Mouse (Mus musculus) kidney, adult 18-20 months (tissue): Measurements from ENCODE around the gene Cacna2d2.
"Not testable (repeated sequence)": the region's sequence is repeated elsewhere in the genome, so short reads cannot be mapped to it uniquely, and the experiment has no call there.

ENCODE experiments used
- DNase-seq: peaks from one replicate; pipeline ENCODE4 v3.0.0; 2021

Cacna2d2 gene

GRCm38 (mm10) chr9:107542721-107543120 lies 143.3 kb downstream of the Cacna2d2 start:
- no peak for DNase-seq

GRCm38 (mm10) chr9:107543299-107543698 lies 143.9 kb downstream of the Cacna2d2 start:
- DNase-seq, result no peak

GRCm38 (mm10) chr9:107544196-107544700 lies 144.8 kb downstream of the Cacna2d2 start:
- DNase-seq, result no peak

GRCm38 (mm10) chr9:107544729-107545128 lies 145.3 kb downstream of the Cacna2d2 start:
- DNase-seq, result no peak

- no peak for DNase-seq
These were observed 145.8 kb downstream of the Cacna2d2 start for GRCm38 (mm10) chr9:107545199-107545598.

GRCm38 (mm10) chr9:107545602-107546001 lies 146.2 kb downstream of the Cacna2d2 start:
- peak; percentile 81 for DNase-seq

- peak; percentile 94 for DNase-seq
These were observed 147.6 kb downstream of the Cacna2d2 start, which contains the start of gene Zmynd10 for GRCm38 (mm10) chr9:107547026-107547425. Gene Zmynd10, plus strand, starts transcription at chr9:107547298.

GRCm38 (mm10) chr9:107547957-107548356 lies 148.5 kb downstream of the Cacna2d2 start:
- DNase-seq, result no peak

- no peak for DNase-seq
These were observed 149.4 kb downstream of the Cacna2d2 start for GRCm38 (mm10) chr9:107548820-107549219.

GRCm38 (mm10) chr9:107549297-107550074 lies 150.1 kb downstream of the Cacna2d2 start:
- no peak for DNase-seq

GRCm38 (mm10) chr9:107550491-107551116 lies 151.2 kb downstream of the Cacna2d2 start:
- peak; percentile 79 for DNase-seq

GRCm38 (mm10) chr9:107551117-107551889 lies 151.9 kb downstream of the Cacna2d2 start, which contains the start of gene Rassf1:
Gene Rassf1, plus strand, starts transcription at chr9:107551555.
- DNase-seq, result peak; percentile 82

GRCm38 (mm10) chr9:107551890-107552355 lies 152.5 kb downstream of the Cacna2d2 start:
- DNase-seq, result no peak

GRCm38 (mm10) chr9:107552690-107553393 lies 153.4 kb downstream of the Cacna2d2 start:
- no peak for DNase-seq

- no peak for DNase-seq
These were observed 154.3 kb downstream of the Cacna2d2 start for GRCm38 (mm10) chr9:107553541-107554318.

GRCm38 (mm10) chr9:107554319-107554825 lies 155.0 kb downstream of the Cacna2d2 start:
- peak; percentile 94 for DNase-seq

GRCm38 (mm10) chr9:107555031-107555457 lies 155.6 kb downstream of the Cacna2d2 start:
- DNase-seq, result peak; percentile 67

- no peak for DNase-seq
These were observed 156.3 kb downstream of the Cacna2d2 start for GRCm38 (mm10) chr9:107555701-107556100.

- no peak for DNase-seq
These were observed 156.9 kb downstream of the Cacna2d2 start for GRCm38 (mm10) chr9:107556346-107556745.

- peak; percentile 94 for DNase-seq
These were observed 163.7 kb downstream of the Cacna2d2 start, which contains the start of gene Tusc2 for GRCm38 (mm10) chr9:107563029-107563581. Gene Tusc2, plus strand, starts transcription at chr9:107563255.

GRCm38 (mm10) chr9:107565556-107565955 lies 166.1 kb downstream of the Cacna2d2 start:
- not testable (repeated sequence) for DNase-seq
